Mouse (Mus musculus) ES-E14 (cell line): ENCODE results near the gene Fbxo9.

Source experiments
- CHD2 ChIP-seq: IDR thresholded peaks from 2 replicates; pipeline ENCODE4 v1.6.1; 2014; ENCODE audit warnings: mild to moderate bottlenecking, low read depth, low read length, inconsistent platforms
- HCFC1 ChIP-seq: IDR thresholded peaks from 2 replicates; pipeline ENCODE4 v1.6.1; 2012; ENCODE audit warnings: low read length, inconsistent platforms, borderline replicate concordance; ENCODE audit not compliant: insufficient read depth
- MAFK ChIP-seq: IDR thresholded peaks from 2 replicates; pipeline ENCODE4 v1.6.1; 2014; ENCODE audit warnings: mild to moderate bottlenecking, low read depth, low read length, inconsistent platforms; ENCODE audit not compliant: insufficient read depth
- ZC3H11A ChIP-seq: IDR thresholded peaks from 2 replicates; pipeline ENCODE4 v1.6.1; 2012; ENCODE audit warnings: low read depth, mild to moderate bottlenecking, inconsistent platforms, low read length, borderline replicate concordance
- ZNF384 ChIP-seq: IDR thresholded peaks from 2 replicates; pipeline ENCODE4 v1.6.1; 2012; ENCODE audit warnings: low read depth, low read length, inconsistent platforms

GRCm38 (mm10) chr9:78103965-78104560 is 4.8 kb downstream of the Fbxo9 start:
- TF ChIP-seq ZC3H11A: no peak
- no peak for TF ChIP-seq CHD2
- peak; percentile 74; the same call in 1 of the 2 replicates for TF ChIP-seq MAFK
- TF ChIP-seq ZNF384: no peak
- no peak for TF ChIP-seq HCFC1
